Mouse (Mus musculus): ENCODE results near the gene Chst3.
"Not testable (repeated sequence)": the region's sequence is repeated elsewhere in the genome, so short reads cannot be mapped to it uniquely, and the experiment has no call there.

The Chst3 gene

GRCm38 (mm10) chr10:60218591-60219499 lies at the start of gene Chst3:
Gene Chst3, minus strand, starts transcription at chr10:60219260.
- DNase-seq (ENCODE audit: low spot score in 2 of 2): peak; percentile 69 to 72

- DNase-seq (ENCODE audit: low spot score in 2 of 2): no peak
Measured at GRCm38 (mm10) chr10:60268738-60269137, 49.7 kb upstream of the Chst3 start.

- no peak for DNase-seq (ENCODE audit: low spot score in 2 of 2)
Measured at GRCm38 (mm10) chr10:60266842-60267401, 47.9 kb upstream of the Chst3 start.

- DNase-seq (ENCODE audit: low spot score in 2 of 2): no peak
Measured at GRCm38 (mm10) chr10:60265252-60265651, 46.2 kb upstream of the Chst3 start.

- peak in 1 of 2 experiments; percentile 39 for DNase-seq (ENCODE audit: low spot score in 2 of 2)
Measured at GRCm38 (mm10) chr10:60263351-60263750, 44.3 kb upstream of the Chst3 start.

GRCm38 (mm10) chr10:60262386-60262785 lies 43.3 kb upstream of the Chst3 start:
- DNase-seq (ENCODE audit: low spot score in 2 of 2): peak; percentile 82 to 83

- no peak for DNase-seq (ENCODE audit: low spot score in 2 of 2)
Measured at GRCm38 (mm10) chr10:60261530-60261929, 42.5 kb upstream of the Chst3 start.

- peak; percentile 83 to 86 for DNase-seq (ENCODE audit: low spot score in 2 of 2)
Measured at GRCm38 (mm10) chr10:60260557-60261294, 41.7 kb upstream of the Chst3 start.

GRCm38 (mm10) chr10:60257261-60257825 lies 38.3 kb upstream of the Chst3 start:
- no peak for DNase-seq (ENCODE audit: low spot score in 2 of 2)

GRCm38 (mm10) chr10:60256088-60256487 lies 37.0 kb upstream of the Chst3 start:
- DNase-seq (ENCODE audit: low spot score in 2 of 2): no peak

GRCm38 (mm10) chr10:60252606-60253005 lies 33.5 kb upstream of the Chst3 start:
- peak in 1 of 2 experiments; percentile 42 for DNase-seq (ENCODE audit: low spot score in 2 of 2)

- no peak for DNase-seq (ENCODE audit: low spot score in 2 of 2)
Measured at GRCm38 (mm10) chr10:60252187-60252586, 33.1 kb upstream of the Chst3 start.

GRCm38 (mm10) chr10:60250426-60250965 lies 31.4 kb upstream of the Chst3 start:
- no peak for DNase-seq (ENCODE audit: low spot score in 2 of 2)

GRCm38 (mm10) chr10:60248345-60248744 lies 29.3 kb upstream of the Chst3 start:
- not testable (repeated sequence) for DNase-seq (ENCODE audit: low spot score in 2 of 2)

- DNase-seq (ENCODE audit: low spot score in 2 of 2): peak; percentile 54 to 67
Measured at GRCm38 (mm10) chr10:60246519-60246918, 27.5 kb upstream of the Chst3 start.

GRCm38 (mm10) chr10:60245635-60246034 lies 26.6 kb upstream of the Chst3 start:
- DNase-seq (ENCODE audit: low spot score in 2 of 2): no peak

- DNase-seq (ENCODE audit: low spot score in 2 of 2): peak; percentile 81 to 88
Measured at GRCm38 (mm10) chr10:60245041-60245440, 26.0 kb upstream of the Chst3 start.

GRCm38 (mm10) chr10:60243941-60244340 lies 24.9 kb upstream of the Chst3 start:
- no peak for DNase-seq (ENCODE audit: low spot score in 2 of 2)

- DNase-seq (ENCODE audit: low spot score in 2 of 2): no peak
Measured at GRCm38 (mm10) chr10:60240416-60240815, 21.4 kb upstream of the Chst3 start.

- peak; percentile 64 to 68 for DNase-seq (ENCODE audit: low spot score in 2 of 2)
Measured at GRCm38 (mm10) chr10:60237475-60238154, 18.6 kb upstream of the Chst3 start.

- not testable (repeated sequence) for DNase-seq (ENCODE audit: low spot score in 2 of 2)
Measured at GRCm38 (mm10) chr10:60235876-60236275, 16.8 kb upstream of the Chst3 start.

All from spleen, postnatal 36 days (tissue).